Mouse (Mus musculus): Measurements from ENCODE around the gene Notch2. TPM values are rescaled to one million over a fixed set of nuclear protein-coding genes. Genes with fewer than 3 reads are reported as not detected.

The Notch2 gene
- polyA plus RNA-seq, 1 experiment from 2014 or later, result 10.6 TPM

- H3K4me2 ChIP-seq (replicated peaks; ENCODE audit: low read depth), result no peak overlapping the region
- H3K4me1 ChIP-seq (replicated peaks; ENCODE audit: control insufficient read depth, insufficient read depth), result no peaks in the 10 kb centered on the region
- peaks cover 5% of the 10 kb centered on the region; the same call in 1 of the 2 replicates for H3K36me3 ChIP-seq (ENCODE audit: control insufficient read depth, insufficient read depth, low read length)
- H3K27ac ChIP-seq (replicated peaks), result no peak overlapping the region
- ATAC-seq (ENCODE audit: low FRiP score, low TSS enrichment), result no peak
- no peaks in the 10 kb centered on the region for H3K27me3 ChIP-seq (ENCODE audit: control insufficient read depth, insufficient read depth, low read length)
- H3K9ac ChIP-seq (ENCODE audit: low read length), result no peak overlapping the region
- H3K9me3 ChIP-seq (ENCODE audit: control insufficient read depth, low read length), result no peaks in the 10 kb centered on the region
- TF ChIP-seq EP300 (optimal IDR thresholded peaks at IDR 0.05) (no peak), CTCF (IDR thresholded peaks at IDR 0.05; ENCODE audit: low read depth) (no peak)
- no peak overlapping the region for H3K4me3 ChIP-seq (ENCODE audit: low read depth, low read length)
- 33% methylated on average over 1 of the region's 1 CpGs for WGBS
- DNase-seq (ENCODE audit: low spot score), result no peak
Measured at GRCm38 (mm10) chr3:98078816-98079215, 65.5 kb downstream of the Notch2 start.

GRCm38 (mm10) chr3:98079601-98080215 lies 66.4 kb downstream of the Notch2 start:
- Histone ChIP-seq H3K9ac (ENCODE audit: low read length) (no peak overlapping the region), H3K4me3 (ENCODE audit: low read depth, low read length) (no peak overlapping the region), H3K27ac (replicated peaks) (no peak overlapping the region; the same call in 1 of the 2 replicates), H3K27me3 (ENCODE audit: control insufficient read depth, insufficient read depth, low read length) (no peaks in the 10 kb centered on the region), H3K36me3 (ENCODE audit: control insufficient read depth, insufficient read depth, low read length) (peaks cover 5% of the 10 kb centered on the region; the same call in 1 of the 2 replicates), H3K4me2 (replicated peaks; ENCODE audit: low read depth) (no peak overlapping the region), H3K4me1 (replicated peaks; ENCODE audit: control insufficient read depth, insufficient read depth) (no peaks in the 10 kb centered on the region), H3K9me3 (ENCODE audit: control insufficient read depth, low read length) (no peaks in the 10 kb centered on the region)
- TF ChIP-seq EP300 (optimal IDR thresholded peaks at IDR 0.05) (no peak), CTCF (IDR thresholded peaks at IDR 0.05; ENCODE audit: low read depth) (no peak)
- WGBS, result 63% methylated on average over 2 of the region's 2 CpGs
- ATAC-seq (ENCODE audit: low FRiP score, low TSS enrichment) (no peak), DNase-seq (ENCODE audit: low spot score) (no peak)

- 72% methylated on average over 4 of the region's 4 CpGs for WGBS
- ATAC-seq (ENCODE audit: low FRiP score, low TSS enrichment) (peak; percentile 57), DNase-seq (ENCODE audit: low spot score) (peak; percentile 47)
- Histone ChIP-seq H3K4me2 (replicated peaks; ENCODE audit: low read depth) (no peak overlapping the region), H3K27me3 (ENCODE audit: control insufficient read depth, insufficient read depth, low read length) (no peaks in the 10 kb centered on the region), H3K4me3 (ENCODE audit: low read depth, low read length) (no peak overlapping the region), H3K36me3 (ENCODE audit: control insufficient read depth, insufficient read depth, low read length) (peaks cover 5% of the 10 kb centered on the region; the same call in 1 of the 2 replicates), H3K4me1 (replicated peaks; ENCODE audit: control insufficient read depth, insufficient read depth) (peaks cover 2% of the 10 kb centered on the region; the same call in 1 of the 2 replicates), H3K27ac (replicated peaks) (peak overlapping the region; percentile 0; the same call in 1 of the 2 replicates), H3K9me3 (ENCODE audit: control insufficient read depth, low read length) (no peaks in the 10 kb centered on the region), H3K9ac (ENCODE audit: low read length) (no peak overlapping the region)
- TF ChIP-seq CTCF (IDR thresholded peaks at IDR 0.05; ENCODE audit: low read depth), result no peak
- peak; percentile 71 for TF ChIP-seq EP300 (optimal IDR thresholded peaks at IDR 0.05)
Measured at GRCm38 (mm10) chr3:98080630-98081029, 67.3 kb downstream of the Notch2 start.

GRCm38 (mm10) chr3:98082188-98082587 lies 68.9 kb downstream of the Notch2 start:
- 0 out of 2 replicates have a peak, but pooled peaks cover 5% of the 10 kb centered on the region for H3K36me3 ChIP-seq (ENCODE audit: control insufficient read depth, insufficient read depth, low read length)
- peaks cover 3% of the 10 kb centered on the region; the same call in 1 of the 2 replicates for H3K4me1 ChIP-seq (replicated peaks; ENCODE audit: control insufficient read depth, insufficient read depth)
- DNase-seq (ENCODE audit: low spot score), result no peak
- WGBS, result 84% methylated on average over 3 of the region's 3 CpGs
- H3K9me3 ChIP-seq (ENCODE audit: control insufficient read depth, low read length), result no peaks in the 10 kb centered on the region
- no peak overlapping the region for H3K4me3 ChIP-seq (ENCODE audit: low read depth, low read length)
- ATAC-seq (ENCODE audit: low FRiP score, low TSS enrichment), result no peak
- no peak overlapping the region for H3K27ac ChIP-seq (replicated peaks)
- H3K4me2 ChIP-seq (replicated peaks; ENCODE audit: low read depth), result no peak overlapping the region
- H3K27me3 ChIP-seq (ENCODE audit: control insufficient read depth, insufficient read depth, low read length), result no peaks in the 10 kb centered on the region
- no peak overlapping the region for H3K9ac ChIP-seq (ENCODE audit: low read length)
- TF ChIP-seq EP300 (optimal IDR thresholded peaks at IDR 0.05), result no peak
- TF ChIP-seq CTCF (IDR thresholded peaks at IDR 0.05; ENCODE audit: low read depth), result no peak

- no peak for DNase-seq (ENCODE audit: low spot score)
- Histone ChIP-seq H3K27me3 (ENCODE audit: control insufficient read depth, insufficient read depth, low read length) (no peaks in the 10 kb centered on the region), H3K4me1 (replicated peaks; ENCODE audit: control insufficient read depth, insufficient read depth) (peaks cover 3% of the 10 kb centered on the region; the same call in 1 of the 2 replicates), H3K9me3 (ENCODE audit: control insufficient read depth, low read length) (no peaks in the 10 kb centered on the region), H3K9ac (ENCODE audit: low read length) (no peak overlapping the region), H3K4me3 (ENCODE audit: low read depth, low read length) (no peak overlapping the region), H3K36me3 (ENCODE audit: control insufficient read depth, insufficient read depth, low read length) (0 out of 2 replicates have a peak, but pooled peaks cover 5% of the 10 kb centered on the region), H3K4me2 (replicated peaks; ENCODE audit: low read depth) (no peak overlapping the region), H3K27ac (replicated peaks) (no peak overlapping the region)
- TF ChIP-seq EP300 (optimal IDR thresholded peaks at IDR 0.05), result no peak
- no peak for TF ChIP-seq CTCF (IDR thresholded peaks at IDR 0.05; ENCODE audit: low read depth)
- 87% methylated on average over 3 of the region's 3 CpGs for WGBS
- no peak for ATAC-seq (ENCODE audit: low FRiP score, low TSS enrichment)
Measured at GRCm38 (mm10) chr3:98082972-98083371, 69.6 kb downstream of the Notch2 start.

GRCm38 (mm10) chr3:98084061-98084655 lies 70.8 kb downstream of the Notch2 start:
- WGBS, result 74% methylated on average over 8 of the region's 8 CpGs
- DNase-seq (ENCODE audit: low spot score) (no peak), ATAC-seq (ENCODE audit: low FRiP score, low TSS enrichment) (no peak)
- Histone ChIP-seq H3K9me3 (ENCODE audit: control insufficient read depth, low read length) (no peaks in the 10 kb centered on the region), H3K4me3 (ENCODE audit: low read depth, low read length) (no peak overlapping the region), H3K27ac (replicated peaks) (no peak overlapping the region), H3K36me3 (ENCODE audit: control insufficient read depth, insufficient read depth, low read length) (0 out of 2 replicates have a peak, but pooled peaks cover 5% of the 10 kb centered on the region), H3K9ac (ENCODE audit: low read length) (no peak overlapping the region; the same call in 1 of the 2 replicates), H3K4me2 (replicated peaks; ENCODE audit: low read depth) (no peak overlapping the region), H3K4me1 (replicated peaks; ENCODE audit: control insufficient read depth, insufficient read depth) (peaks cover 3% of the 10 kb centered on the region; the same call in 1 of the 2 replicates), H3K27me3 (ENCODE audit: control insufficient read depth, insufficient read depth, low read length) (no peaks in the 10 kb centered on the region)
- TF ChIP-seq CTCF (IDR thresholded peaks at IDR 0.05; ENCODE audit: low read depth), result no peak
- TF ChIP-seq EP300 (optimal IDR thresholded peaks at IDR 0.05), result no peak

Data from stomach, postnatal 0 days (tissue).